Mouse (Mus musculus): ENCODE results near the gene Olfr1306.

Olfr1306 gene

DNA sequence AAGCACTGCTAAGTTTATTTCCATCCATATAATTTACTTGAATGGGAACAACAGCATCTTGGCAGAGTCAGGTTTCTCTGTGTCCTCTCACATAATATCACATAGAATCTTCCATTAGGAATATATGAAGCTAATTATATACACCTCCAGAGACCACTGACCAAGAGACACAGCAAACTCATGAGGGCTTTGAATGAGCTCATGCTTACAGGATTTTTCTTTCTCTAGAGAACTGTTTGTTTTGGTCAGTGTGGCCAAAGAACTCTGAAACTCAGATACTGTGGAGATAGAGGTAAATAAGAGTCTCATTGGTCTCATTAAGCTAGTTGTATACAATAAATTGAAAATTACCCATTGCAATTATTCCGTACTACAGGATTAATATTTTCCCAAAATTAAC, at the start of gene Olfr1306:
Olfr1306 (minus strand) TSS at position 101 of the 400 bp plus-strand sequence.
- no peak for DNase-seq (ENCODE audit: low read depth, low spot score)

DNA sequence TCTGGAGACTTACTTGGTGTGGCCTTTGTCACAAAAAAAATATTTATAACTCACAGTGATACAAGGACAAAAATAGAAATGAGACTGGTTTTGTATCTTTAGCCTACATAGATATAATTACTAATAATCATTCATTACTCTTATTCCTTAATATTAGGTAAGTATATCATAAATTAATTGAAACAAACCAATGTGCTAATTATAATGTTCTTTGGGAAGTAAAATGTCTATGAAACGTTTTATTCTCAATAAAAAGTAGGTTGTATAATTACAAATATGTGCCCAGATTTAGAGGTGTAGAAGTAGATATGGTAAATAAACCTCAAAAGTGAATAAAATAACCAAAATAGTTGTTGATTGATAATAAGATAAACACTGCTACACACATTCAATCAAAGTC, 48.8 kb upstream of the Olfr1306 start, which contains the start of gene Olfr1308:
Olfr1308 (minus strand) TSS at position 101 of the 400 bp plus-strand sequence.
- DNase-seq (ENCODE audit: low read depth, low spot score), result no peak

DNA sequence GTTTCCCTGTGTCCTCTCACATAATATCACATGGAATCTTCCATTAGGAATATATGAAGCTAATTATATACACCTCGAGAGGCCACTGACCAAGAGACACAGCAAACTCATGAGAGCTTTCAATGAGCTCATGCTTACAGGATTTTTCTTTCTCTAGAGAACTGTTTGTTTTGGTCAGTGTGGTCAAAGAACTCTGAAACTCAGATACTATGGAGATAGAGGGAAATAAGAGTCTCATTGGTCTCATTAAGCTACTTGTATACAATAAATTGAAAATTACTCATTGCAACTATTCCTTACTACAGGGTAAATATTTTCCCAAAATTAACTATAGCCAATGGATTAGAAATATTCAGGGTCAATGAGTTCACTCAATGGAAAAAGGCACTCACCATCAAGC, 33.3 kb upstream of the Olfr1306 start, which contains the start of gene Olfr1307:
Olfr1307 (minus strand) TSS at position 101 of the 400 bp plus-strand sequence.
- DNase-seq (ENCODE audit: low read depth, low spot score), result no peak

DNA sequence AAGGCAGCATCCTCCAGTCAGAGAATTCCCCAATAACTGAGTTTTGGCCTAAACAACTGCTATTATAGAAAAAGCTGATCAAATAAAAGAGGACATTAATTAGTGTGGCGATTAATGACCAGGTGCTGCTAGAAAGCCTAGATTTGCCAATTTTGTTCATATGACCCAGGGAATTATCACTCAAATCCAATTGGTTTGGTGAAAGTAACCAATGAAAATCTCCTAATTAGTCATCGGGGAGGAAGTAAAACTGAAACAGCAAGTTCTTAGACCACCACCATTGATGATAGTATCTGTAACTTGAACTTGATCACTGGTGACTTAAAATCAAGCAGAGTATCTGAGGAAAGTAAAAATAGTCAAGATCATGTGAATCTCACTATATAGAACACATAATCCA, 39.0 kb downstream of the Olfr1306 start, which contains the start of gene Olfr1305:
Olfr1305 (minus strand) TSS at position 101 of the 400 bp plus-strand sequence.
- no peak for DNase-seq (ENCODE audit: low read depth, low spot score)
